Mouse (Mus musculus): ENCODE results near the gene Xiap. TPM values are rescaled to one million over a fixed set of nuclear protein-coding genes. Genes with fewer than 3 reads are reported as not detected.
A peak's percentile ranks its signal among the peaks of the same experiment; 100 is the strongest.

Xiap gene
- polyA plus RNA-seq, 1 experiment from 2014 or later: 13.9 TPM

GRCm38 (mm10) chrX:42068875-42069257 is 9.4 kb downstream of the Xiap start:
- peak; percentile 7 for DNase-seq (ENCODE audit: low spot score)

GRCm38 (mm10) chrX:42087731-42088130 is 28.3 kb downstream of the Xiap start:
- DNase-seq (ENCODE audit: low spot score): no peak

GRCm38 (mm10) chrX:42088136-42088535 is 28.7 kb downstream of the Xiap start:
- DNase-seq (ENCODE audit: low spot score): no peak

- no peak for DNase-seq (ENCODE audit: low spot score)
Observed at GRCm38 (mm10) chrX:42107137-42107536, 47.7 kb downstream of the Xiap start.

- no peak for DNase-seq (ENCODE audit: low spot score)
Observed at GRCm38 (mm10) chrX:42110585-42110984, 51.1 kb downstream of the Xiap start.

GRCm38 (mm10) chrX:42119442-42120048 is 60.1 kb downstream of the Xiap start:
- no peak for DNase-seq (ENCODE audit: low spot score)

GRCm38 (mm10) chrX:42124963-42125697 is 65.7 kb downstream of the Xiap start:
- no peak for DNase-seq (ENCODE audit: low spot score)

GRCm38 (mm10) chrX:42139882-42140281 is 80.4 kb downstream of the Xiap start:
- no peak for DNase-seq (ENCODE audit: low spot score)

- DNase-seq (ENCODE audit: low spot score): no peak
Observed at GRCm38 (mm10) chrX:42142620-42143019, 83.1 kb downstream of the Xiap start.

- no peak for DNase-seq (ENCODE audit: low spot score)
Observed at GRCm38 (mm10) chrX:42143991-42144390, 84.5 kb downstream of the Xiap start.

GRCm38 (mm10) chrX:42148016-42148451 is 88.6 kb downstream of the Xiap start:
- no peak for DNase-seq (ENCODE audit: low spot score)

GRCm38 (mm10) chrX:42148788-42149556 is 89.5 kb downstream of the Xiap start, which contains the start of gene Stag2:
Stag2 (plus strand) TSS chrX:42149317.
- peak; percentile 92 for DNase-seq (ENCODE audit: low spot score)

- peak; percentile 70 for DNase-seq (ENCODE audit: low spot score)
Observed at GRCm38 (mm10) chrX:42149557-42150345, 90.3 kb downstream of the Xiap start.

- peak; percentile 67 for DNase-seq (ENCODE audit: low spot score)
Observed at GRCm38 (mm10) chrX:42150346-42151023, 91.0 kb downstream of the Xiap start.

- DNase-seq (ENCODE audit: low spot score): peak; percentile 3
Observed at GRCm38 (mm10) chrX:42151024-42151754, 91.7 kb downstream of the Xiap start.

GRCm38 (mm10) chrX:42151903-42152369 is 92.5 kb downstream of the Xiap start:
- DNase-seq (ENCODE audit: low spot score): peak; percentile 67

- no peak for DNase-seq (ENCODE audit: low spot score)
Observed at GRCm38 (mm10) chrX:42153056-42153455, 93.6 kb downstream of the Xiap start.
